ENCODE assay signal across 27 mouse cellular contexts in the genomic region with DNA sequence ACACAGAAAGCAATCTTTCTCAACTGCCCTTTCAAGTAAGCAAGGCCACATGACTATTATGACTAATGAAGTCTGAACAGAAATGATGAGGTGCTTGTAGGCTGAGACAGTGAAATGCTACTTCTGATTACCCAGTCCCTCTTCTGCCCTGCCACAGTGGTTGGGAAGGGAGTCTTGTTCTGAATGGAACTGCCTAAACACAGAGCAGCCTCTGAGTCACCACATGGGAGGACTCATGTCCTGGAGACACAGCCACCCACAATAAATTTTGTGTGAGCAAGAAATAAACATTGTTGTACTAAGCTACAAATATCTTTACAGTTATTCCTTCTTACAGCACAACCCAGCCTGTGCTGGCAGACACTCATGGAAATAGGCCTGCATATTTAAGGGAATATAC. TPM values are rescaled to one million over a fixed set of nuclear protein-coding genes. Genes with fewer than 3 reads are reported as not detected.
DNase-seq lines count a peak whose midpoint lies in the region; ATAC-seq lines count a peak whose summit lies in the region.
"Had no signal": no experiment of that assay in that cellular context is flagged by ENCODE, and none has a peak within 500 bp of the region (broad histone marks: within the 10 kb centered on the region; RNA-seq: fewer than 3 reads in every experiment).

No protein-coding gene starts in this region.

- intact Hi-C loops in left cerebral cortex, postnatal 25 days (cut with DNase I): no loop called here
- intact Hi-C loops in left cerebral cortex, postnatal 4 days (cut with DNase I): no loop called here

- H3K4me2 ChIP-seq in intestine, embryonic 16.5 days (ENCODE audit: low read depth, low read length): no peak overlapping the region
- H3K4me2 ChIP-seq: embryonic facial prominence, embryonic 15.5 days; hindbrain, embryonic 14.5 days; limb, embryonic 15.5 days; lung, embryonic 14.5 days; neural tube, embryonic 15.5 days; stomach, embryonic 15.5 days had no signal

- H3K27ac ChIP-seq in macrophage: 0 out of 2 replicates have a peak overlapping the region, but pooled peaks have one; percentile 1
- no peak overlapping the region for H3K27ac ChIP-seq in intestine, embryonic 16.5 days (ENCODE audit: low read length)
- H3K27ac ChIP-seq: embryonic facial prominence, embryonic 15.5 days; heart, embryonic 10.5 days; hindbrain, embryonic 14.5 days; limb, embryonic 15.5 days; liver, embryonic 14.5 days; midbrain, embryonic 10.5 days; neural tube, embryonic 15.5 days; stomach, embryonic 15.5 days had no signal

- no peaks in the 10 kb centered on the region for H3K9me3 ChIP-seq in intestine, embryonic 16.5 days (ENCODE audit: control insufficient read depth, low read length)
- H3K9me3 ChIP-seq: embryonic facial prominence, embryonic 15.5 days; heart, embryonic 10.5 days; limb, embryonic 15.5 days; midbrain, embryonic 10.5 days; neural tube, embryonic 15.5 days; stomach, embryonic 15.5 days had no signal

- ATAC-seq in intestine, embryonic 16.5 days: no peak
- ATAC-seq: CD4-positive, CD25-positive, alpha-beta regulatory T cell, adult 4 months; forebrain, embryonic 16.5 days; inflammation-experienced regulatory T-cells, adult 6 months had no signal

- H3K27me3 ChIP-seq in intestine, embryonic 16.5 days (replicated peaks; ENCODE audit: control insufficient read depth, insufficient read depth, low read length): peaks cover 8% of the 10 kb centered on the region
- H3K27me3 ChIP-seq: neural tube, embryonic 15.5 days had no signal

- no peak overlapping the region for H3K9ac ChIP-seq in intestine, embryonic 16.5 days (ENCODE audit: low read depth, low read length)
- H3K9ac ChIP-seq: embryonic facial prominence, embryonic 15.5 days; hindbrain, embryonic 14.5 days; limb, embryonic 15.5 days; liver, embryonic 14.5 days; lung, embryonic 14.5 days; neural tube, embryonic 15.5 days; stomach, embryonic 15.5 days had no signal

- no peaks in the 10 kb centered on the region for H3K79me2 ChIP-seq in macrophage (ENCODE audit: inconsistent target)

- no peaks in the 10 kb centered on the region for H3K36me3 ChIP-seq in macrophage (ENCODE audit: inconsistent target)
- H3K36me3 ChIP-seq in intestine, embryonic 16.5 days (ENCODE audit: control insufficient read depth, insufficient read depth, low read length): no peaks in the 10 kb centered on the region
- H3K36me3 ChIP-seq: embryonic facial prominence, embryonic 15.5 days; heart, embryonic 10.5 days; limb, embryonic 15.5 days; midbrain, embryonic 10.5 days; neural tube, embryonic 15.5 days; stomach, embryonic 15.5 days had no signal

- DNase-seq in left cerebral cortex, postnatal 25 days (ENCODE audit: low spot score in 2 of 2): peak; percentile 8 to 67
- DNase-seq in left cerebral cortex, postnatal 4 days: no peak
- DNase-seq in 3T3-L1 (ENCODE audit: low read depth, low spot score) (peak; percentile 61), NIH3T3 (ENCODE audit: low read depth) (peak; percentile 38)
- no peak for DNase-seq in B cell, adult 2 months
- DNase-seq: adrenal gland, postnatal 10 days; cerebellum, adult 9-10 months; heart, postnatal 4 days; kidney, adult 8-10 months; kidney, postnatal 10 days; lung, embryonic 14.5 days; lung, postnatal 36 days; thymus, adult 18-20 months; thymus, postnatal 4 days had no signal

- peaks cover 18% of the 10 kb centered on the region for H3K4me1 ChIP-seq in intestine, embryonic 16.5 days (ENCODE audit: control insufficient read depth, insufficient read depth, low read length)

- H3K4me3 ChIP-seq in macrophage (ENCODE audit: inconsistent target): no peak overlapping the region
- no peak overlapping the region for H3K4me3 ChIP-seq in intestine, embryonic 16.5 days (ENCODE audit: low read length)
- H3K4me3 ChIP-seq: embryonic facial prominence, embryonic 15.5 days; heart, embryonic 10.5 days; limb, embryonic 15.5 days; midbrain, embryonic 10.5 days; neural tube, embryonic 15.5 days; stomach, embryonic 15.5 days had no signal

RNA-seq across cellular contexts. Expression of a gene that starts 2.7 kb away (rescaled TPM):
- total RNA-seq in left cerebral cortex, postnatal 25 days (2021): 10 to 100 TPM in 1 of 2 experiments, 1 to 10 TPM in 1; 9.3 to 11.2 TPM
- 10 to 100 TPM; 11.2 to 13.3 TPM for total RNA-seq in left cerebral cortex, postnatal 4 days (2021)
- 1 to 10 TPM in 5 of 26 experiments, under 1 TPM in 15, not detected in 6; 0.13 to 2.1 (median 0.66) TPM for total RNA-seq in macrophage (2018; cell fraction: chromatin; rRNA removed)
- total RNA-seq in macrophage (2018; cell fraction: cytosol; rRNA removed): 1 to 10 TPM; 1.3 to 4.7 (median 2.5) TPM
- 1 to 10 TPM in 24 of 26 experiments, under 1 TPM in 2; 0.87 to 6.1 (median 1.9) TPM for total RNA-seq in macrophage (2018; cell fraction: nucleus; rRNA removed)
- 3.4 to 8.1 TPM (median 3.5 TPM) in 3 replicates for polyA plus RNA-seq in macrophage (2018)
- 0.35 and 0.42 TPM in 2 replicates for polyA plus RNA-seq in intestine, embryonic 16.5 days (2015; fragmentation: Nextera tagmentation; extraction: Ambion mirVana)

RNA-seq across cellular contexts. Expression of a gene that starts 12.5 kb away (rescaled TPM):
- 10 to 100 TPM; 20.2 to 21.2 TPM for total RNA-seq in left cerebral cortex, postnatal 25 days (2021)
- 10 to 100 TPM; 23.1 to 26.7 TPM for total RNA-seq in left cerebral cortex, postnatal 4 days (2021)
- 100 to 1,000 TPM in 16 of 26 experiments, 10 to 100 TPM in 10; 39.5 to 157 (median 105) TPM for total RNA-seq in macrophage (2018; cell fraction: chromatin; rRNA removed)
- total RNA-seq in macrophage (2018; cell fraction: cytosol; rRNA removed): 10 to 100 TPM in 12 of 26 experiments, 1 to 10 TPM in 14; 4.6 to 14.5 (median 9.9) TPM
- total RNA-seq in macrophage (2018; cell fraction: nucleus; rRNA removed): 10 to 100 TPM; 15.1 to 85.5 (median 33.1) TPM
- polyA plus RNA-seq in macrophage (2018): 9.4 to 10.7 TPM (median 10.3 TPM) in 3 replicates
- 9.0 and 9.5 TPM in 2 replicates for polyA plus RNA-seq in intestine, embryonic 16.5 days (2015; fragmentation: Nextera tagmentation; extraction: Ambion mirVana)

Comparison
In these comparisons a context has a peak if more than half of its experiments do, and no peak if none do; other contexts are left out.
1. DNase-seq: peak in left cerebral cortex, postnatal 25 days (2 of 2), 3T3-L1 (single experiment) and NIH3T3 (single experiment); none in left cerebral cortex, postnatal 4 days (single experiment) and B cell, adult 2 months (0 of 2).